Mouse (Mus musculus) ES-E14 (cell line): ENCODE measurements around the gene Ipo13. TPM values are rescaled to one million over a fixed set of nuclear protein-coding genes. Genes with fewer than 3 reads are reported as not detected.

Experiments used
- DNase-seq: peaks from one replicate; pipeline ENCODE4 v3.0.0-alpha.2; 2013; ENCODE audit warnings: low read depth, low spot score
- H3K27ac ChIP-seq: 2 replicates; pipeline ENCODE4 v1.5.1; 2012; ENCODE audit warnings: low read depth, mild to moderate bottlenecking, low read length, moderate library complexity, mixed read lengths; ENCODE audit not compliant: poor library complexity, insufficient read depth, severe bottlenecking
- H3K36me3 ChIP-seq: 2 replicates; pipeline ENCODE4 v1.6.1; 2012; ENCODE audit warnings: mild to moderate bottlenecking, low read length, moderate library complexity, mixed read lengths; ENCODE audit not compliant: control insufficient read depth, poor library complexity, insufficient read depth, severe bottlenecking
- H3K4me1 ChIP-seq, 2 experiments: fragments of 150-350 bp in 1 of 2; sonication (generic) in 1 of 2; 2 replicates each; pipeline ENCODE4 v1.6.1; 2012; ENCODE audit warnings: low read length in 2 of 2, mild to moderate bottlenecking in 1 of 2, mixed read lengths in 1 of 2; ENCODE audit not compliant: control insufficient read depth in 2 of 2, insufficient read depth in 2 of 2, poor library complexity in 1 of 2
- H3K4me3 ChIP-seq, 2 experiments: fragments of 150-350 bp in 1 of 2; sonication (generic) in 1 of 2; 2 replicates each; pipeline ENCODE4 v1.5.1; 2012; ENCODE audit warnings: low read length in 2 of 2, low read depth in 1 of 2, mild to moderate bottlenecking in 1 of 2, mixed read lengths in 1 of 2; ENCODE audit not compliant: insufficient read depth in 1 of 2, poor library complexity in 1 of 2, severe bottlenecking in 1 of 2
- H3K9ac ChIP-seq: 2 replicates; pipeline ENCODE4 v1.6.1; 2012; ENCODE audit warnings: low read depth, mild to moderate bottlenecking, low read length, mixed read lengths; ENCODE audit not compliant: poor library complexity, insufficient read depth, severe bottlenecking
- H3K9me3 ChIP-seq: fragments of 150-350 bp; sonication (generic); 2 replicates; pipeline ENCODE4 v1.6.1; 2012; ENCODE audit warnings: low read depth, mild to moderate bottlenecking, low read length; ENCODE audit not compliant: control insufficient read depth, insufficient read depth
- CHD2 ChIP-seq: IDR thresholded peaks from 2 replicates; pipeline ENCODE4 v1.6.1; 2014; ENCODE audit warnings: mild to moderate bottlenecking, low read depth, low read length, inconsistent platforms
- HCFC1 ChIP-seq: IDR thresholded peaks from 2 replicates; pipeline ENCODE4 v1.6.1; 2012; ENCODE audit warnings: low read length, inconsistent platforms, borderline replicate concordance; ENCODE audit not compliant: insufficient read depth
- MAFK ChIP-seq: IDR thresholded peaks from 2 replicates; pipeline ENCODE4 v1.6.1; 2014; ENCODE audit warnings: mild to moderate bottlenecking, low read depth, low read length, inconsistent platforms; ENCODE audit not compliant: insufficient read depth
- ZC3H11A ChIP-seq: IDR thresholded peaks from 2 replicates; pipeline ENCODE4 v1.6.1; 2012; ENCODE audit warnings: low read depth, mild to moderate bottlenecking, inconsistent platforms, low read length, borderline replicate concordance
- ZNF384 ChIP-seq: IDR thresholded peaks from 2 replicates; pipeline ENCODE4 v1.6.1; 2012; ENCODE audit warnings: low read depth, low read length, inconsistent platforms
- in situ Hi-C, 2 experiments: fragments of 600-800 bp; cut with MboI; formaldehyde crosslinking; loops; one replicate each; pipeline ENCODE4 v1.15.1; 2025; ENCODE audit warnings: low sequenced_read_pairs in 2 of 2, inconsistent platforms in 1 of 2; ENCODE audit not compliant: unreplicated experiment in 2 of 2
- total RNA-seq: library from RNA; depleted of rRNA; stranded (reverse); fragments of 300-350 nt; gene quantifications from 2 replicates; pipeline ENCODE4 v1.2.3, GENCODE M21; 2012

Ipo13 gene
- total RNA-seq, 1 experiment, result 50.2 TPM

DNA sequence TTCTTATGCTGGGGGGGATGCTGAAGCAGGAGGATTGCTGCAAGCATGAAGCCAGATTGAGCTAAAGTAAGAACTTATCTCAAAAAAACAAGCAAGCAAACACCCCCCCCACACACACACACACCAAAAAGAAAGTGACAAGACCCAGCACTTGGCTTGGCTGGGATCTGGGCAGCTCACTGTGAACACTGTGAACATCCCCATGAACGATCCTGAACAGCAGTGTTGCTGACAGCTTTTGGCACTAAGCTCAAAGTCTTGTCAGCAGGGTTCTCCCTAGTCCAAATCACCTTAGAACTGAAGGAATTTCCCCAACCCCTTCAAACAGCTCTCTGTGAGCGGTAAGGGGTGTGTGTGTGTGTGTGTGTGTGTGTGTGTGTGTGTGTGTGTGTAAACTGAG is 8.7 kb upstream of the Ipo13 start:
- no peak overlapping the region for H3K27ac ChIP-seq
- H3K4me1 ChIP-seq, result no peaks in the 10 kb centered on the region; a peak in 1 of 4 replicates
- no peak overlapping the region for H3K4me3 ChIP-seq
- no peak overlapping the region for H3K9ac ChIP-seq
- DNase-seq, result no peak
- TF ChIP-seq HCFC1 (no peak), ZC3H11A (no peak), CHD2 (no peak), MAFK (no peak), ZNF384 (no peak)
- H3K36me3 ChIP-seq, result peaks cover 2% of the 10 kb centered on the region; the same call in 1 of the 2 replicates
- no peaks in the 10 kb centered on the region for H3K9me3 ChIP-seq
- in situ Hi-C loops, result no loop called here

DNA sequence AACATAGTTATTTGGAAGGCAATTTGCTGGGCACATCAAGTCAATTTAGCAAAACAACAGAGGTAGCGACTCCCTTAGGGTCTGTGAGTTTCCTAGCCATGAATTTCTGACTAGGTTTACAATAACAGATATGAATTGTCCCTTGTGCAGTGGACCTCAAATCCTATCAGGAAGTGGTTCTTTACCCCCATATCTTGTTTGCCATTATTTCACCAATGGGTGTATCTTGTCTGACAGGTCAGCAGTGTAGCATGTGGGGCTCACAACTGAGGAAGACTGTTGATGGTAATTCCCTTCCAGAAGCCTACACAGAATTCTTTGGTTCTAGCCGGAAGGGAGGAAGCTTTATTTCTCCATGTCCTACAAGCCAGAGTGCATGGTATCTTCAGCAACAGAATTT is 6.6 kb upstream of the Ipo13 start:
- no peak for DNase-seq
- Histone ChIP-seq H3K36me3 (peaks cover 2% of the 10 kb centered on the region; the same call in 1 of the 2 replicates), H3K27ac (no peak overlapping the region), H3K4me3 (no peak overlapping the region), H3K9ac (no peak overlapping the region), H3K9me3 (no peaks in the 10 kb centered on the region), H3K4me1 (no peaks in the 10 kb centered on the region; a peak in 1 of 4 replicates)
- TF ChIP-seq MAFK (no peak), ZNF384 (no peak), ZC3H11A (no peak), CHD2 (no peak), HCFC1 (no peak)
- in situ Hi-C loops, result no loop called here

DNA sequence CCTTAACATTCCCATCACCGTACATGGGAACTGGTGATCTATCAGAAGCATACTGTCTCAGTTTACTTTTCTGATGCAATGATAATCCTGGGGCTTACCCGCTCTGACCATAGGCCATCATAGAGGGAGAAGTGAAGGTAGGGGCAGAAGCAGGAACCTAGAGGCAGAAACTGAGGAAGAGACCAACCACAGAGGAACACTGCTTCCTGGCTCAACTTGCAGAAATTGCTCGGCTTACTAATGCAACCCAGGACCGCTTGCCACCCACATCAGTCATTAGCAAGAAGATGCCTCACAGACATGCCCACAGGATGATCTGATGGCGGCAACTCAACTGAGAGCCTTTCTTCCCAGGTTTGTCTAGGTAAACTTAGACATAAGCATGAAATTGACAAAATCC is 4.0 kb upstream of the Ipo13 start:
- H3K36me3 ChIP-seq, result no peaks in the 10 kb centered on the region
- no peaks in the 10 kb centered on the region for H3K9me3 ChIP-seq
- TF ChIP-seq ZNF384 (no peak), MAFK (no peak), CHD2 (no peak), ZC3H11A (no peak), HCFC1 (no peak)
- no peak overlapping the region for H3K9ac ChIP-seq
- H3K4me1 ChIP-seq, result peaks cover 0 to 3% of the 10 kb centered on the region in 2 experiments; a peak in 2 of 4 replicates
- H3K27ac ChIP-seq, result no peak overlapping the region
- in situ Hi-C loops, result no loop called here
- no peak for DNase-seq
- no peak overlapping the region for H3K4me3 ChIP-seq

GRCm38 (mm10) chr4:117918261-117918660 is 3.5 kb upstream of the Ipo13 start:
- in situ Hi-C loops, result no loop called here
- no peak for TF ChIP-seq ZC3H11A
- no peak for TF ChIP-seq MAFK
- no peak for TF ChIP-seq CHD2
- TF ChIP-seq ZNF384, result no peak
- no peak for TF ChIP-seq HCFC1

GRCm38 (mm10) chr4:117917847-117918246 is 3.0 kb upstream of the Ipo13 start:
- no peaks in the 10 kb centered on the region for H3K36me3 ChIP-seq
- in situ Hi-C loops, result no loop called here
- DNase-seq, result no peak
- no peak overlapping the region for H3K9ac ChIP-seq
- peaks cover 0 to 10% of the 10 kb centered on the region in 2 experiments; a peak in 2 of 4 replicates for H3K4me1 ChIP-seq
- H3K4me3 ChIP-seq, result no peak overlapping the region
- H3K9me3 ChIP-seq, result no peaks in the 10 kb centered on the region
- TF ChIP-seq HCFC1 (no peak), ZC3H11A (no peak), ZNF384 (no peak), CHD2 (no peak), MAFK (no peak)
- H3K27ac ChIP-seq, result no peak overlapping the region

More at GRCm38 (mm10) chr4:117918261-117918660, 3.5 kb upstream of the Ipo13 start:
- no peak for DNase-seq
- Histone ChIP-seq H3K36me3 (no peaks in the 10 kb centered on the region), H3K4me3 (no peak overlapping the region), H3K9ac (no peak overlapping the region), H3K4me1 (peaks cover 0 to 6% of the 10 kb centered on the region in 2 experiments; a peak in 2 of 4 replicates), H3K27ac (no peak overlapping the region), H3K9me3 (no peaks in the 10 kb centered on the region)
